Mouse (Mus musculus) gastrocnemius, adult 2 months (tissue): Measurements from ENCODE around the gene Prep. TPM values are rescaled to one million over a fixed set of nuclear protein-coding genes. Genes with fewer than 3 reads are reported as not detected.

Experiments
- DNase-seq: peaks from one replicate; pipeline ENCODE4 v3.0.0; 2022
- H3K27ac ChIP-seq: fragments of 200-600 bp; 2 replicates; pipeline ENCODE4 v1.8.1; 2022; ENCODE audit warnings: mild to moderate bottlenecking
- H3K4me3 ChIP-seq: fragments of 200-600 bp; 2 replicates; pipeline ENCODE4 v1.8.1; 2022; ENCODE audit warnings: mild to moderate bottlenecking, moderate library complexity
- CTCF ChIP-seq: fragments of 200-600 bp; IDR thresholded peaks from 2 replicates; pipeline ENCODE4 v1.8.1; 2022; ENCODE audit warnings: antibody characterized with exemption, mild to moderate bottlenecking, moderate library complexity
- intact Hi-C: fragments of 180-260 bp; cut with DNase I; formaldehyde crosslinking; loops from one replicate; pipeline ENCODE4 v1.15.1; 2025
- microRNA-seq: library from miRNA; unstranded; fragments of <30 nt; microRNA quantifications from one replicate; pipeline ENCODE4 v1.2.0, GENCODE M21; 2021
- total RNA-seq, 2 experiments: library from RNA; stranded (reverse); gene quantifications; 2 replicates each; pipeline ENCODE4 v1.2.3; 2021

Prep gene
- total RNA-seq, 2 experiments from 2014 or later: 6.4 to 7.3 TPM

DNA sequence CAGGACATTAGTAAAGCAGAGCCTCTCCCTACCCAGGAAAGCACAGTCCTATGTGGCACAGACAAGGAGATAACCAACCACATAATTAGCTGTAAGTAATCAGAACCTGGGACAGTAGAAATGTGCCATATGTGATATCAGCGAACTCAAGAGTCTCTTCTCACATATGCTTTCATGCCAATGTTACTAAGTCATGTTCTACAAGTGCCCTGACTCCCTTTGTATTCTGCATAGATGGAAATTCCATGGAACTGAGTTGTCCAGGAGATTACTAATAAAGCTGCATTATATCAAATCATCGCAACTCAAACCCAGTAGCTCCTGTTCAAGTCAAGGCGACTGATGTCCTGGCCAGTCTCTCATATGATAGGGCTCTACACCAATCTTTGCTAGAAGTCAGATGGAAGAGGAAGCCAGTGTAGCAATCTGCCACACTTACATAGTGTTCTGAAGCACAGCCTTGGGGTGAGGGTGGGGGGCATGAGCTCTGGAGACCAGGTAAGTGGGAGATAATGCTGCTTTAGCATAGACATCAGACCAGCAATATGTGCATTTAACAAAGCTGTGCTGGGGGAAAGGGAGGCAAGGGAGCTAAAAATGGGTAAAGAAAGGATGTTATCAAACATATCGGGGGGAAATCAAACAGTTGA, 113.8 kb downstream of the Prep start:
- intact Hi-C loops: no loop called here
- Histone ChIP-seq H3K4me3 (no peak overlapping the region), H3K27ac (no peak overlapping the region)
- DNase-seq: no peak
- TF ChIP-seq CTCF: no peak

DNA sequence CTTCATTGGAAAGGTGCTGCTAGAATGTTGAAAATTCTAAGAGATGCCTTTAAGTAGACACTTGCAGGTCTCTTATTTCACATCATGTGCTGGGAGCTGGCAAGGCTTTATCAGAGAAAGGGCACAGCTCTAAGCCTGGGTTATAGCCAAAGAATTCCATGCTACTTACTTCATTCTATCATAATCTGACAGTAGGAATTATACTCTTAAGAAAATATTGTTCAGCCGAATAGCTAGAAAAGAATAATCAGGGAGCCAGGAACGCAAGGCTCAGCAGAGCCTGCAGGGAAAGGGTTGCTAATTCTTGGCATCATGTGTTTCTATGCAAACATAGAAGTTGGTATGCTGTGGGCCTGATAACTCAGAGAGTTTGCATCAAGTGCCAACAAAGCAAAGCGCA, 114.3 kb downstream of the Prep start:
- no peak for DNase-seq
- TF ChIP-seq CTCF: no peak
- intact Hi-C loops: no loop called here
- no peak overlapping the region for H3K4me3 ChIP-seq
- H3K27ac ChIP-seq: no peak overlapping the region

DNA sequence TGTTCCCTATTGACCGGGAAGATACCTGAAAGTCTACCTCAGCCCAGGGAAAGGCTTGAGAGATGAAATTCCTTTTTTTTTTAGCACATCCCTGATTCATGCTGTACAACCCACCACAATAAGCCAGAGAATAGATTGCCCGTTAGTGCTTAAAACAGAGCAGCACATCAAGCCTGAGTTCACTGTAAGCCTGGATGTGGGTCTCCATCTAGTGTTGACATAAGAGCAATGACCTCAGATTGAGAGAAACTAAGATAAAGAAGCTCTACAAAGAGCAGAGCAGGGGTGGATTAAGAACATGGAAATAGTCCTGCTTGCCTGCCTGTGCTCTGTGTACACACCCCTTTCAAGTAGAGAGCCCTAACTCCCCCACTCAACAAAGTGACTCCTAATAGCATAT, 118.5 kb downstream of the Prep start:
- Histone ChIP-seq H3K4me3 (no peak overlapping the region), H3K27ac (no peak overlapping the region)
- no peak for TF ChIP-seq CTCF
- DNase-seq: no peak
- intact Hi-C loops: no loop called here

DNA sequence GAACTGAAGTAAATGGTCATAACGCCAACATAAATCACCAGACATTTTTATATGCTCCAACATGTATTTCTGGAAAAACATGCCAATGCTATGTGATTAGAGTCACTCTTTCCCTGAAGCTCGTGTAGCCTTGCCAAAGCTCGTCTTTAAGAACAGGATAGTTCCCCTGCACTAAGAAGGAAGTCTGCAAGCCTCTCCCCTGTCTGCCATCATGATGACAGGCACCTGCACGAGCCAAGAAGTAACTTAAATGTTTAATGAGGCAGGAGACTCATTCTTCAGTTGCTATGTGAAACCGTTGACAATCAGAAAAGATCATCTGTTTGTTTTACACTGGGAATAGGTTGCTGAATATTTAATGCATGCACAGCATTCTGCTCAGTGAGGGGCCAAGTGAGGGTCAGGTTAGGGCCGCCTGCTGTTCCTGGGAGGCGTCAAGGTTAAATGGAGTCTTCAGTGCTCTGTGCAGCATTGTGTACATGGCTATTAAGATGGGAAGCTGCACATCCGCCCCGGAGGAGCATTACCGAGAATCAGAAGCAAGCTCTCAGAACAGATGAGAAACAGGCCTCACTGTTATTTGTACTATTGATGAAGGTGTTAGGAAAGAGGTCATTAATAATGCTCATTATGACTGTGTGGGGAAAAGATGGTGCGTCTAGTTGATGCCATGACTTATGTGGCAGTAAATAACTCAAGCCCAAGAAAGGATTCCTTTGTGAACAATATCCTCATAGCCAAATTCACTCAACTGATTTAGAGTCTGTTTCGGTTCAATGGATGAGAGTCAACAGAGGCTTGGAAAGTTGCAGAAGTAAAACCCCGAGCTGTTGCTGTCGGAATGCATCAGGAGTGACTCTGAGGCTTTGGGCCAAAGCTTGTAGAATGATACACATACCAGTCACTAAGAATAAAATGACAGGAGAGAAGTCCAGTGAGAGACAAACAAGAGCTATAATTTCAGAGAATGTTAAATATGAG, 126.6 kb downstream of the Prep start:
- H3K4me3 ChIP-seq: no peak overlapping the region
- intact Hi-C loops: no loop called here
- TF ChIP-seq CTCF: no peak
- H3K27ac ChIP-seq: no peak overlapping the region
- no peak for DNase-seq

DNA sequence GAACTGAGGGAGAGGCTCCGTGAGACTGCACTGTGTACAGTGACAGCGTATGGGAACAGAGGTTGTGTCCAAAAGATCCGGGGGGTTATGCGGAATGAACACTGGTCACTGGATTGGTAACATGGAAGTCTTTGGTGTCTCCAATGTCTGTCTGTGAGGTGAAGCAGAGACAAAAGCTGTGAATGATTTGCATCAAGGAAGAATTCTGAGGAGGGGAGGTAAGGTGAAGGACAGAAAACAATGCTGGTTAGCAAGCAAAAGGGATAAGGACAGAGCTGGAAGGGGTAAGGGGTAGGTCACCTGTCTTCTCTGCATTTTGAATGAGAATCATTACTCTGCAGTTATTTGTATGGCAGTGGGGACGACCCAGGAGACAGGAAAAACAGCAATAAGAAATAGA, 127.5 kb downstream of the Prep start:
- intact Hi-C loops: no loop called here
- no peak overlapping the region for H3K4me3 ChIP-seq
- TF ChIP-seq CTCF: no peak
- DNase-seq: no peak
- H3K27ac ChIP-seq: no peak overlapping the region

DNA sequence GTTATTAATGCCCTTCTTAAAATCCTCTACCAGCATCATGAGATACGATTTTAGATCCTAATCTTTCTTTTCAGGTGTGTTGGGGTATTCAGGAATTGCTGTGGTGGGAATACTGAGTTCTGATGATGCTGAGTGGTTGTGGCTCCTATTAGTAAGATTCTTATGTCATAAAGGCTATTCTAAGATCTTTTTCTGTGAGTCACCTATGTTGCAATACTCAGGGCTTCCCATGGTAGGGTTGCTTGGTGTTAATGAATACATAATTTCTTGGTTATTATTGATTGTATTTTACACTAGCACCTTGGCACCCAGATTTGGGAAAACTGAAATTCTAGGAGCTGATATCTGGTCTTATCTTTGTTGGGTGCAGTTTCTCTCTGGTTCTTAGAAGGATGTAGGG, 137.6 kb downstream of the Prep start:
- Histone ChIP-seq H3K4me3 (no peak overlapping the region), H3K27ac (no peak overlapping the region)
- no peak for DNase-seq
- intact Hi-C loops: no loop called here
- TF ChIP-seq CTCF: no peak

DNA sequence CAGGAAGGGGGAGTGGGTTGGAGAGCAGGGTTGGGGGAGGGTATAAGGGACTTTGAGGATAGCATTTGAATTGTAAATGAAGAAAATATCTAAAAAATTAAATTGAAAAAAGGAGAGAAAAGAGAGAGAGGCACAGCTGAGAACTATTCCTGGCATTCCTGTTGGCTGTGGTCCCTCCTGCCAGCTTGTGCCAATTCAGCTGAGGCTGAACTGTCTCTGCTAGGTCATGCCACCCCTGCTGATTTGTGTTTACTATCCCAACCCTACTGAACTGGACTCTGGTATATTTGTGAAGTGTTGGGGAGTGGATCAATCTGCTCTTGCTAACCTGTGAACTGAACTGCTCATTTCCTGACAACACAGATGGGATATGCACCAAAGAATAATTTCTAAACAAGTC, 143.2 kb downstream of the Prep start:
- intact Hi-C loops: no loop called here
- peak overlapping the region; percentile 50 for H3K27ac ChIP-seq
- DNase-seq: peak; percentile 48
- TF ChIP-seq CTCF: no peak
- no peak overlapping the region for H3K4me3 ChIP-seq

DNA sequence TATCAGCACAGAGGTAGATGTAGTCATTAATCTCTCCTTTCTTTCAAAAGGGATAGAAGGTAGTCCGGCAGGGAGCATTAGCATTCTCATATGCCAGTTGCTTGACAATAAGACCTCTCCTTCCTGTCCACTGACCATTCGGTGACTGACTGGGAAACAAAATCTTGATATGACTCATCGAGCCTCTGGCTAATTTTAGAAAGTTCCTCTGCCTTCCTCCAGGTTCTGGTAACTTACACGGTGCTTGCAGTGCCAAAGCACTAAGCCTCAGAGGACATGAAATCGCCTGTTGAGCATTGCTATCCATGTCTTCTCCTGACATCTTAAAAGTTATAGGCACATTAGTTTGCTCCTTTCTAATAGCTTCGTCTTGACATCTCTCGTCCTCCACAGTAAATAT, 149.7 kb downstream of the Prep start:
- Histone ChIP-seq H3K27ac (peak overlapping the region; percentile 91), H3K4me3 (peak overlapping the region; percentile 35)
- no peak for TF ChIP-seq CTCF
- DNase-seq: peak; percentile 64
- intact Hi-C loops: loop anchor here (5.0 kb wide), 2 partner anchors 71 to 121 kb away; partner anchors contain the start of gene Bves

Small RNA genes lying within 50 kb of the gene (microRNA-seq; reads per million reads assigned to microRNA genes)
- gene Gm23766: not detected

Other genes starting within 250 kb of the Prep start
- gene Popdc3, start 110.9 kb downstream of the Prep start, total RNA-seq: 10 to 100 TPM; 48.9 to 54.2 TPM